Mouse (Mus musculus) thymus, postnatal 25 days (tissue): ENCODE data around the gene Mdga1.

ENCODE experiments used
- DNase-seq: peaks from one replicate; pipeline ENCODE4 v3.0.0; 2022

The Mdga1 gene

GRCm38 (mm10) chr17:29841781-29842690 is 127.9 kb downstream of the Mdga1 start:
- DNase-seq, result peak; percentile 63

- DNase-seq, result no peak
Measured at GRCm38 (mm10) chr17:29838029-29838428, 131.9 kb downstream of the Mdga1 start.

- no peak for DNase-seq
Measured at GRCm38 (mm10) chr17:29837441-29837840, 132.4 kb downstream of the Mdga1 start.

DNA sequence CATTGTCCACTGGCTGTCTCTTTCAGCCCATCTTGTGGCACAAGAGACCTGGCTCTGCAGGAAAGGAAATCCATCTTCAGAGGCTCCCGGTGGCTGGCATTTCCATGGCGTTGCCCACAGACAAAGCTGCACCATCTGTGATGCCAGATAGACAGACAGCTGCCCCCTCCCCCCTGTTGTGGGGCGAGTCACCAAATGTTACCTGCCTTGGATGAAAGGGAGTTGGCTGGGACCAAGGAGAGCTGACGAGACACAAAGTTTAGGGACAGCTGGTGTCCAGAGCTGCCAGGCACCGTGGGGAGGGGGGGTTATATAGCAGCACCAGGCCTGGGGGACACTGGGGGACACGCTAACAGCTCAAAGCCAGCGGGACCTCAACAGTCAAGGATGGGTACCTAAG is 135.1 kb downstream of the Mdga1 start:
- DNase-seq, result no peak

DNA sequence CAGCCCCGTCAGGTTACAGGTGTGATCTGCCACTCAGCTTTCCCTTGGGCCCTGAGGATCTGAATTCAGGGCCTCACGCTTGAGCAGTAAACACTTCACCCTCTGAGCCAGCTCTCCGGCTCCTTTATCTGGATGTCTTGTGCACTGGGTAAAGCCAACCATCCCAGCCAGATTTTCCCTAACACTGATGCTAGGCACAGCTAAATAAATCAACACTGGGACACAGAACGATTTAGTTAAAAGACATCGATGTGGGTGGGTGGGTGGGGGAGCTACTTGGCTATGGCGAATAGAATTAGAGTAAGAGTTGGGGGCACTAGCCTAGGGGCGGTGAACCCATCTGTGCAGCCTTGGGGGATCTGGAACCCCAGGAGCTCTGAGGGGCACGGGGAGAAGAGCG is 135.6 kb downstream of the Mdga1 start:
- DNase-seq, result no peak

DNA sequence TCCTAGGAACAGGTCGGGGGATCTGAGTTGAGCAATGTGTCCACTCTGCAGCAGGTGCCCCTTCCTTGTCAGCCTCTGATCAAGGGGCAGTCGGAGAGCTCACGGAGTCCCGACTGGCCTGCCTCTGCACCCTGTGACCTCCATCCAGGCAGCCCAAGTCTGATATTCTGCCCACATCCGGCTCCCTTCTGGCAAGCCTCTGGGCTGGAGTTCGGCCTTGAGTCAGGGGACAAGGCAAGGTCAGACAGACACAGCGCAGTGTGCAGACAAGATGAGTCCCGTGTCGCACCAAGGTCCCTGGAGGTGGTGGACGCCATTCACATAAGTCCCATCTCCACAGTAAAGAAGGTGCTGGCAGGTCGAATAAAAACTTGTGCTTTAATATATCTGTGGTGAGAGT is 138.2 kb downstream of the Mdga1 start:
- no peak for DNase-seq

DNA sequence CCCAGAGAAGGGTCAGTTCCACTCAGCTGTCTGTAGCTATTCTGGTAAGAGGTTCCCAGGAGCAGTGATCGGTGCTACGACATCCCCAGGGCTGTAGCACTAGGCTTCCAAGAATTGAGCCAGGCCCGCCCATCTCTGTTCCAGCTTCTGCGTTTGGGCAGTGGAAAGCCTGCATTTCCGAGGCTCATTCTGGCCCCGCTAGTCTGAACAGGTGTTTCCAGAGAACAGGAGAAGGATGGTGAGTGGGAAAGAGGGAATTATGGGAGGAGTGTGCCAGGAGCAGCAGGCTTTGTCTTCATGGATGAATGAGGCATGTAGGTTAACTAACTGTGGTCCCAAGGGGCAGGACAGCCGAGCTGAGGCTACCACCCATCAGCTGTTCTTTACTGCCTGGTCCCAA is 140.8 kb downstream of the Mdga1 start:
- DNase-seq, result no peak

DNA sequence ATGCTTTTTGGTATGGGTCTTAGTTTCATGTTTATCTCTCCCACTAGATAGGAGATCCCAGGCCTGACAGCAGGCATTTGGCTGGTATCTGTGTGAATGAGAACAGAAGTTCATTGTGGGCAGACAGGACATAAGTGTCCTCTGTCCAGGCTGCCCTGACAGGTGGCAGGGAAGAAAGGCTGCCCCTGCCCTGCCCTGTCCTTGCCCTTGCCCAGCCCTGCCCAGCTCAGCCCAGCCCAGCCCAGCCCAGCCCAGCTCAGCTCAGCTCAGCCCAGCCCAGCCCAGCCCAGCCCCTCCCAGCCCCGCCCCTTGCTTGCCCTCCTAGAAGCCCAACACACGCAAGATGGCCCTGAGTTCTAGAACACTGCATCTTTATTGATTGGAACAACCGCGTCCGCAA is 142.3 kb downstream of the Mdga1 start:
- DNase-seq, result no peak

- no peak for DNase-seq
Measured at GRCm38 (mm10) chr17:29824512-29825120, 145.3 kb downstream of the Mdga1 start.

DNA sequence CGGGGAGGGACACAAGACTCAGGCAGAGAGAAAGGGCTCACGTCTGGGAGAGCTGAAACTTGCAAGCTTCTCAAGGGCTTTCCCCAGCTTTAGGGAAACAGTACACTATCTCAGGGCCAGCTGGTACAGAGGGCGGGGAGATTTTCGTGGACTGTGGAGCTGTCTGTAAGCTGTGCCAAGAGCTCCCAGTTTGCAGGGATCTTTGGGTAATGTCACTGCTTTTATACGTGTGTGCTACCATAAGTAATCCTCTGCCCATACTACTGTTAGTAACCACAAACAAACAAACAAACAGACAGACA is 145.7 kb downstream of the Mdga1 start:
- DNase-seq, result no peak

- DNase-seq, result no peak
Measured at GRCm38 (mm10) chr17:29823439-29824207, 146.3 kb downstream of the Mdga1 start.

DNA sequence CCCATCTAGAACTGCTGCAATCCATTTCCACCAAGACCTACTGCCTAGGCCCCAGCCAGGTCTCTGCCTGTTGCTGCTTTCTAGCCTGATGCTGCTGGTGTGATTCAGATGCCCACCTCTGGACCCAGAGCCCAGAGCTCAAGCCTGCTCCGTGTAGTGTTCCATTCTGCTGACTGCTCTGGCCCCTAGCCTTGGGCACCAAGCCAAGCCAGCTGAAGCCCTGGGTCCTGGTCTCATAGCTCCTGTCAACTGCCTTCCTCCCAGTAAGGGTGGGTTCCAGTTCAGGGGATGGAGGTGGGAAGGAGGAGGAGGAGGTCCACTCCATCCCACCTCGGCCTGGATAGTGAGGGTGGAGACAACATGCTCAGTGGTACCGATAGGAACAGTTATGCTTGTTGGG is 150.3 kb downstream of the Mdga1 start:
- DNase-seq, result no peak

DNA sequence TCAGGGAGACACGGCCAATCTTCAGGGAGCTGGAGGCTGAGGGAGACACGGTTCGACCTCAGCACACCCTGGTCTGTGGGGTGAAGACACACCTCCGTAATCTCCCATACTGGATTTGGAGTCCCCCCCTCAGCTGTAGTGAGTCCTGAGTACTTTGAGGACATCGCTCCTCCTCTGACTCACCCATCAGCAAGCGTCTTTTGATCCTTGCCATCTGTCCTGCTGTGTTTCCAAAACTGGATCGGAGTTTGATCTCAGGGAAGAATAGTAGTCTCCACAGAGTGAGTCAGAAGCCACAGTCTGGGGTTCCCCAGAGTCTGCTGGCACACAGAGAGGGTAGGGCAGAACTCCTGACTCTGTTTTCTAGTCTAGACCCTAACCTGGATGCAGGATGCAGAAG is 150.9 kb downstream of the Mdga1 start:
- DNase-seq, result no peak

GRCm38 (mm10) chr17:29818264-29818945 is 151.5 kb downstream of the Mdga1 start:
- DNase-seq, result no peak

DNA sequence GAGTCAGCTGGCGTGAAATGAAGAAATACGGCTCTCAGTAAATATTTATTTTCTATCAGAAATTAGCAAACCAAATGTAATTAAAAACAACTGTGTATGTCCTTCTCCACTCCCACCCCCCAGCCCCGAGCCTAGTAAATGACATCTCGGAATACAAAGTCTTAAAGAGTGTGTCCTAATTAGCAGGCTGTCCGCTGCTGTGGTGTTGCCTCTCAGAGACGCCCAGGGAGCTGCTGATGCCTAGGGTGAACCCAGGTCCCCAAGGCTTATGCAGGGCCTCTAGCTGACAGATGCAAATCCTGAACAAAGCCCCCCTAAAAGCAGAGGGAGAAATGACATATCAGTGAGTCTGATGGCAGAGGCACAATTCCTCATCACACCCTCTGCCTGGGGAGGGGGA is 155.1 kb downstream of the Mdga1 start:
- DNase-seq, result no peak

DNA sequence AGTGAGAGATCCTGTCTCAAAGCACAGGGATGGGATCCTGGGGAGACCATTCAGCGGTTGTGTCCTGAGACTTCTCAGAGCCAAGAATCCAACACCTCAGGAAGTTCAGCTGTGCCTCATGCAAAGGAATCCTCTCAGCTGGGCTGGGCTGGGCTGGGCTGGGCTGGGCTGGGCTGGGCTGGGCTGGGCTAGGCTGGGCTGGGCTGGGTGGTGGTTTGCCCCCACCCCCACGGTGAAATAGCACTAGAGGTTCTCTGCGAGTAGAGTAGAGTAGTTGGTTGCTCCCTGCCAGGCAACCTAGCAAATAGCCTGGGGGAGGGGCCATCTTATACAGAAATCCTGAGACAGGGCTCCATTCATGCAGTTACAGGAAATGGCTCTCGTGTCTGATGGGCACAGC is 156.6 kb downstream of the Mdga1 start:
- no peak for DNase-seq

GRCm38 (mm10) chr17:29803545-29803944 is 166.3 kb downstream of the Mdga1 start:
- DNase-seq, result no peak

- peak; percentile 72 for DNase-seq
Measured at GRCm38 (mm10) chr17:29801358-29801757, 168.5 kb downstream of the Mdga1 start.

- DNase-seq, result no peak
Measured at GRCm38 (mm10) chr17:29800096-29800455, 169.8 kb downstream of the Mdga1 start.

DNA sequence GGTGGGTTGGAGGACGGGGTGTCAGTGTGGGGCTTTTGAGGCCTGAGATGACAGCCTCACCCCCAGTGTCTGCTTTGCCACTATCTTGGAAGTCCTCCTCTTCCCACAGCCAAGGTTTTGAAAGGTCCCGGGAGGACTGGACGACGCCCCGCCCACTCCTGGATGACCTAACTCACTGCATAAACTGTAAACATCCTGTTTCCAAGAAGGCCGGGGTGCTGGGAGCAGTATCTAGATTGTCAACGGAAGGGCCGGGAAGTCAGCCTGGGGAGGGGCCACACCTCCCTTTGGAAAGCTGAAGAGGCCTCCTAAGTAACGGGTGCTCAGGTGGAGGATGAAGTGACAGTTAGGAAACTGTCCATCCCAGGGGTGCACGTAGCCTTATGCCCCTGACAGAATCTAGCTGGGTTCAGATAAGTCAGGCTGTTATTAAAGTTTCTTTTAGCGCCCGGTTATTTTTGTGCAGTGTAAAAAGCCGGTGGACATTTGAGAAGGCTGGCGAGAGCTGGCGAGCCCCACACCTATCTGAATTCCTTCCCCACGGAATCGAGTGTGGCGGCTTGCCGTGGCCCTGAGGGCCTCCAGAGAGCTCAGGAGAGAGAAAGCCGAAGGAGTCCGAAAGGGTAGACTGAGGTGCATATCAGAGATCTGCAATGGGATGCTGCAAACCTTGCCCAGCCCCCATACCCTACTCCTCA is 170.3 kb downstream of the Mdga1 start:
- no peak for DNase-seq

DNA sequence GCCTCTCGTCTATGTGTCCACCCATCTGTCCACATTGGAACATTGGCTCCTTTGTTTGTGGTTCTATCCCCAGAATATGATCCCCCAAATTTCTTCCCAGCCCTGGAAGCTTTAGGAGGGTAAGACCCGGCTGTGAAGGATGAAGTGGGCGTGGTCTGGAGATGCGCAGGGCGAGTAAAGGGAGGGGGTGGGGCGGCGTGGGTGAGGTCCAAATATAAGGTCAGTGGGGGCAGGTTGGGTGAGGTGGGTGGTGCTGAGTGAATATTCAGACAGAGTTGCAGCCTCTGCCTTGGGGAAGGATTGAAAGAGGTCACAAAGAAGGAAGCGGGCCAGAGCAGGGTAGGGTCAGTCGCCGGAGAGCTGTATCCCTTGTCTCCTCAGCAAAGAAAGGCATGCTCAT is 171.7 kb downstream of the Mdga1 start:
- DNase-seq, result no peak

DNA sequence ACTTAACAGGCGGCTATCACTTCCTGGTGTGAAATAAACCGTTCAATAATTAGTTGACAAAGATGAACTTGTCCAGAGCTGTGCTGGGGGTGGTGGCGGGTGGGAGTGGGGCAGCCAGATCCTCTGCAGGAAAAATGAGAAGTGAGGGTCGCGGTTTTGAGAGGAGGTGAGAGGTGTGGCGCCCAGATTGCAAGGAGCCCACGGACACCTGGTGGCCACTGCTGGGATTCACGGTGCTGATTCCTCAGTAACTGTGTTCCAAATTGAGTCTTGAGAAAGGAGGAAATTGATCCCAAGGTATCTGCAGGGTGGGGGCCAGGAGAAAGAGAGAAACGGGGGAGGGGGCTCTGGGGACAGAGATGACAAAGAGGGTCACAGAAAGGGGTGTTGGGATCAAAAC is 173.1 kb downstream of the Mdga1 start:
- no peak for DNase-seq

GRCm38 (mm10) chr17:29796086-29796485 is 173.8 kb downstream of the Mdga1 start:
- peak; percentile 79 for DNase-seq
